Mouse (Mus musculus): ENCODE data around the gene Gars. TPM values are rescaled to one million over a fixed set of nuclear protein-coding genes. Genes with fewer than 3 reads are reported as not detected.

Gene Gars
- polyA plus RNA-seq, 1 experiment = 40.1 TPM

GRCm38 (mm10) chr6:54997726-54998125, 40.1 kb upstream of the Gars start:
- WGBS = 95% methylated on average over 6 of the region's 6 CpGs
- TF ChIP-seq CTCF (IDR thresholded peaks at IDR 0.05; ENCODE audit: borderline replicate concordance, control insufficient read depth, extremely low read depth, insufficient read depth, low read length, poor library complexity) (no peak), POLR2A (IDR thresholded peaks at IDR 0.05; ENCODE audit: control insufficient read depth, extremely low read depth, insufficient read depth, low read length, poor library complexity) (no peak)
- Histone ChIP-seq H3K27me3 (ENCODE audit: control insufficient read depth, insufficient read depth, low read length) (no peaks in the 10 kb centered on the region), H3K4me3 (ENCODE audit: control insufficient read depth, insufficient read depth, low read length) (no peak overlapping the region), H3K36me3 (ENCODE audit: control insufficient read depth, insufficient read depth, low read length) (no peaks in the 10 kb centered on the region), H3K4me1 (replicated peaks; ENCODE audit: control insufficient read depth, insufficient read depth, low read length) (no peaks in the 10 kb centered on the region), H3K27ac (ENCODE audit: control insufficient read depth, insufficient read depth, low read length) (no peak overlapping the region)
- DNase-seq = no peak

GRCm38 (mm10) chr6:55001320-55001719, 36.5 kb upstream of the Gars start:
- no peaks in the 10 kb centered on the region for H3K36me3 ChIP-seq (ENCODE audit: control insufficient read depth, insufficient read depth, low read length)
- no peaks in the 10 kb centered on the region for H3K4me1 ChIP-seq (replicated peaks; ENCODE audit: control insufficient read depth, insufficient read depth, low read length)
- 95% methylated on average over 4 of the region's 4 CpGs for WGBS
- no peak overlapping the region for H3K4me3 ChIP-seq (ENCODE audit: control insufficient read depth, insufficient read depth, low read length)
- DNase-seq = no peak
- TF ChIP-seq POLR2A (IDR thresholded peaks at IDR 0.05; ENCODE audit: control insufficient read depth, extremely low read depth, insufficient read depth, low read length, poor library complexity) (no peak), CTCF (IDR thresholded peaks at IDR 0.05; ENCODE audit: borderline replicate concordance, control insufficient read depth, extremely low read depth, insufficient read depth, low read length, poor library complexity) (no peak)
- H3K27ac ChIP-seq (ENCODE audit: control insufficient read depth, insufficient read depth, low read length) = no peak overlapping the region
- no peaks in the 10 kb centered on the region for H3K27me3 ChIP-seq (ENCODE audit: control insufficient read depth, insufficient read depth, low read length)

- 90% methylated on average over 4 of the region's 4 CpGs for whole genome bisulfite sequencing
- TF ChIP-seq CTCF (IDR thresholded peaks at IDR 0.05; ENCODE audit: borderline replicate concordance, control insufficient read depth, extremely low read depth, insufficient read depth, low read length, poor library complexity) = no peak
- no peak for TF ChIP-seq POLR2A (IDR thresholded peaks at IDR 0.05; ENCODE audit: control insufficient read depth, extremely low read depth, insufficient read depth, low read length, poor library complexity)
- no peaks in the 10 kb centered on the region for H3K4me1 ChIP-seq (replicated peaks; ENCODE audit: control insufficient read depth, insufficient read depth, low read length)
- no peak overlapping the region for H3K27ac ChIP-seq (ENCODE audit: control insufficient read depth, insufficient read depth, low read length)
- no peaks in the 10 kb centered on the region for H3K27me3 ChIP-seq (ENCODE audit: control insufficient read depth, insufficient read depth, low read length)
- no peak for DNase-seq
- H3K36me3 ChIP-seq (ENCODE audit: control insufficient read depth, insufficient read depth, low read length) = no peaks in the 10 kb centered on the region
- no peak overlapping the region for H3K4me3 ChIP-seq (ENCODE audit: control insufficient read depth, insufficient read depth, low read length)
These were observed 35.4 kb upstream of the Gars start for GRCm38 (mm10) chr6:55002438-55002837.

- no peaks in the 10 kb centered on the region for H3K27me3 ChIP-seq (ENCODE audit: control insufficient read depth, insufficient read depth, low read length)
- DNase-seq = no peak
- H3K27ac ChIP-seq (ENCODE audit: control insufficient read depth, insufficient read depth, low read length) = no peak overlapping the region
- TF ChIP-seq POLR2A (IDR thresholded peaks at IDR 0.05; ENCODE audit: control insufficient read depth, extremely low read depth, insufficient read depth, low read length, poor library complexity) = no peak
- H3K36me3 ChIP-seq (ENCODE audit: control insufficient read depth, insufficient read depth, low read length) = no peaks in the 10 kb centered on the region
- no peaks in the 10 kb centered on the region for H3K4me1 ChIP-seq (replicated peaks; ENCODE audit: control insufficient read depth, insufficient read depth, low read length)
- WGBS = 56% methylated on average over 4 of the region's 4 CpGs
- no peak overlapping the region for H3K4me3 ChIP-seq (ENCODE audit: control insufficient read depth, insufficient read depth, low read length)
These were observed 34.2 kb upstream of the Gars start for GRCm38 (mm10) chr6:55003559-55003958.

- Histone ChIP-seq H3K36me3 (ENCODE audit: control insufficient read depth, insufficient read depth, low read length) (no peaks in the 10 kb centered on the region), H3K27ac (ENCODE audit: control insufficient read depth, insufficient read depth, low read length) (no peak overlapping the region), H3K4me3 (ENCODE audit: control insufficient read depth, insufficient read depth, low read length) (no peak overlapping the region), H3K27me3 (ENCODE audit: control insufficient read depth, insufficient read depth, low read length) (no peaks in the 10 kb centered on the region), H3K4me1 (replicated peaks; ENCODE audit: control insufficient read depth, insufficient read depth, low read length) (no peaks in the 10 kb centered on the region)
- 96% methylated on average over 8 of the region's 8 CpGs for WGBS
- TF ChIP-seq POLR2A (IDR thresholded peaks at IDR 0.05; ENCODE audit: control insufficient read depth, extremely low read depth, insufficient read depth, low read length, poor library complexity) = no peak
- TF ChIP-seq CTCF (IDR thresholded peaks at IDR 0.05; ENCODE audit: borderline replicate concordance, control insufficient read depth, extremely low read depth, insufficient read depth, low read length, poor library complexity) = no peak
- no peak for DNase-seq
These were observed 29.4 kb upstream of the Gars start for GRCm38 (mm10) chr6:55008401-55008800.

GRCm38 (mm10) chr6:55009391-55010230, 28.2 kb upstream of the Gars start:
- TF ChIP-seq POLR2A (IDR thresholded peaks at IDR 0.05; ENCODE audit: control insufficient read depth, extremely low read depth, insufficient read depth, low read length, poor library complexity) (no peak), CTCF (IDR thresholded peaks at IDR 0.05; ENCODE audit: borderline replicate concordance, control insufficient read depth, extremely low read depth, insufficient read depth, low read length, poor library complexity) (no peak)
- H3K36me3 ChIP-seq (ENCODE audit: control insufficient read depth, insufficient read depth, low read length) = no peaks in the 10 kb centered on the region
- 81% methylated on average over 16 of the region's 16 CpGs for WGBS
- no peak overlapping the region for H3K27ac ChIP-seq (ENCODE audit: control insufficient read depth, insufficient read depth, low read length)
- no peaks in the 10 kb centered on the region for H3K4me1 ChIP-seq (replicated peaks; ENCODE audit: control insufficient read depth, insufficient read depth, low read length)
- H3K4me3 ChIP-seq (ENCODE audit: control insufficient read depth, insufficient read depth, low read length) = no peak overlapping the region
- DNase-seq = no peak
- no peaks in the 10 kb centered on the region for H3K27me3 ChIP-seq (ENCODE audit: control insufficient read depth, insufficient read depth, low read length)
